Mouse (Mus musculus): ENCODE data around the gene Pmis2.

DNA sequence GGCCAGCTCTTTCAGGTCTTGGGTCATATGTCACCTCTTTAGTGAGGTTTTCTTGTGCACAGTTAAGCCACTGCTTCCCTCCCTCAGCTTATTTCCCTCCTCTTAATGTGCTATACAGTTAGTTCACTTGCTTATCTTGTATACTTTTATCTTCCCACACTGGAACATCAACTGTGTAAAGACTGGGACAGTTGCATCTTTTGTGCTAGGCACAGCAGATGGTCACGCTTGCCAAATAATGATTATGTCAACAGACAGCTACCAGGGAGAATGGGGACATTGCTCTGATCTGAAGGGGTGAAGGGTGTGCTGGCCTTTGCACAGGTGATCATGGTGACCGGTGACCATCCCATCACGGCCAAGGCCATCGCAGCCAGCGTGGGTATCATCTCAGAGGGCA is 48.3 kb upstream of the Pmis2 start:
- TF ChIP-seq POLR2A (IDR thresholded peaks at IDR 0.05; ENCODE audit: extremely low read depth, insufficient read depth, low read length): no peak
- TF ChIP-seq CTCF (IDR thresholded peaks at IDR 0.05; ENCODE audit: low read depth, low read length): no peak

All from liver, adult 2 months (tissue).